ENCODE assay signal across 18 mouse cellular contexts in the genomic region with DNA sequence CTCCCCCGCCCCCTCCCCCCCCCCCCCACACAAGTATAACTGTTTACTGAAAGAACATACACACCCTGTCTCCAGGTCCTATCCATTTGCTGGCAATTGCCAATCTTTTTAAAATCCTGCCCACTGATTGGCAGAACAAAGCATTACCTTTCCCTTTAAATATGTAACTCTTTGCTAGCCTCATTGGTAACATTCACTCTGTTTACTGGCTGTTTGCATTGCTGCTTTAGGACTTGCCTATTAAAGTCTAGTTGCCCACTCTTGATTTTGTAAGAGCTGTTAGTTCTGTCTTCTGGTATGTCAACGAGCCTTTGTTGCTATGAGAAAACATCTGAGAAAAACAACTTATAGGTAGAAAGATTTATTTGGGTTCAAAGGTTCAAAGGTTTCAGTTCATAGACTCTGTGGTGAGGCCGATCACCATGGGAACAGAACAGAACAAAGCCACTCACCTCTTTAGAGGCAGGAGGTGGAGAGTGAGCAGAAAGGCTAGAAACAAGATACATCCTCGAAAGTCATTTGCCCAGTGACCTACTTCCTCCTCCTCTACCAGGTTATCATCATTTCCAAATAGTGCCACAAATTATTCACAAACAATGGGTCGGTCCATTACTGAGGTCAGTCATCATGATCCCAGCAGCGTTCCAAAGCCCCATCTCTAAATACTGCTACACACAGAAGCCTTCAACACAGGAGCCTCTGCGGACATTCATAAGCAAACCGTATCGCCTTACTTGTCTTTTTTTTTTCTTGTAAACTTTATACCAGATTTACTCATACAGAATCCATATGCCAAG. TPM values are rescaled to one million over a fixed set of nuclear protein-coding genes. Genes with fewer than 3 reads are reported as not detected.
DNase-seq lines count a peak whose midpoint lies in the region; ATAC-seq and TF ChIP-seq lines count a peak whose summit lies in the region.
"Had no signal": no experiment of that assay in that cellular context is flagged by ENCODE, and none has a peak within 500 bp of the region (broad histone marks: within the 10 kb centered on the region; RNA-seq: fewer than 3 reads in every experiment).

No protein-coding gene starts in this region.

- WGBS in kidney, embryonic 14.5 days: 32% methylated on average over 8 of the region's 9 CpGs
- 54% methylated on average over 8 of the region's 9 CpGs for WGBS in intestine, embryonic 16.5 days
- 67% methylated on average over 8 of the region's 9 CpGs for WGBS in forebrain, postnatal 0 days

- H3K4me3 ChIP-seq in kidney, embryonic 14.5 days (ENCODE audit: low read length): no peak overlapping the region
- H3K4me3 ChIP-seq in intestine, embryonic 16.5 days (ENCODE audit: low read length): no peak overlapping the region
- no peak overlapping the region for H3K4me3 ChIP-seq in forebrain, postnatal 0 days (ENCODE audit: low read depth, low read length)
- H3K4me3 ChIP-seq: erythroblast, embryonic 14.5 days; heart, embryonic 15.5 days; hindbrain, embryonic 12.5 days had no signal

- no peak for TF ChIP-seq CTCF in forebrain, postnatal 0 days (IDR thresholded peaks at IDR 0.05; ENCODE audit: low read depth)

- no peaks in the 10 kb centered on the region for H3K9me3 ChIP-seq in kidney, embryonic 14.5 days (ENCODE audit: control insufficient read depth, low read length)
- no peaks in the 10 kb centered on the region for H3K9me3 ChIP-seq in intestine, embryonic 16.5 days (ENCODE audit: control insufficient read depth, low read length)
- no peaks in the 10 kb centered on the region for H3K9me3 ChIP-seq in forebrain, postnatal 0 days (ENCODE audit: low read length)
- H3K9me3 ChIP-seq: heart, embryonic 15.5 days; hindbrain, embryonic 12.5 days had no signal

- no peak overlapping the region for H3K27ac ChIP-seq in kidney, embryonic 14.5 days (ENCODE audit: low read depth, low read length)
- no peak overlapping the region for H3K27ac ChIP-seq in intestine, embryonic 16.5 days (ENCODE audit: low read length)
- H3K27ac ChIP-seq in forebrain, postnatal 0 days (ENCODE audit: low read depth, low read length): no peak overlapping the region
- H3K27ac ChIP-seq: heart, embryonic 15.5 days; hindbrain, embryonic 12.5 days; liver, embryonic 14.5 days; macrophage had no signal

- no peak for DNase-seq in kidney, postnatal 25 days
- peak; percentile 46 for DNase-seq in thymus, postnatal 0 days (ENCODE audit: low spot score)
- DNase-seq in thymus, postnatal 4 days: no peak
- peak; percentile 43 for DNase-seq in yolk sac, embryonic 10.5 days (ENCODE audit: low spot score)
- DNase-seq in right cerebral cortex, adult 2 months (ENCODE audit: low spot score in 2 of 2): no peak
- no peak for DNase-seq in forebrain, postnatal 0 days
- DNase-seq: cerebellum, adult 18-20 months; gastrocnemius, postnatal 36 days; kidney, adult 8-10 months; right cerebral cortex, postnatal 25 days; thymus, postnatal 36 days had no signal

- H3K27me3 ChIP-seq in kidney, embryonic 14.5 days (ENCODE audit: control insufficient read depth, insufficient read depth, low read length): peaks cover 12% of the 10 kb centered on the region; the same call in 1 of the 2 replicates
- H3K27me3 ChIP-seq in intestine, embryonic 16.5 days (replicated peaks; ENCODE audit: control insufficient read depth, insufficient read depth, low read length): no peaks in the 10 kb centered on the region
- peaks cover 36% of the 10 kb centered on the region for H3K27me3 ChIP-seq in forebrain, postnatal 0 days (ENCODE audit: insufficient read depth, low read length)

- no peak overlapping the region for H3K4me2 ChIP-seq in kidney, embryonic 14.5 days (replicated peaks; ENCODE audit: low read depth, low read length)
- H3K4me2 ChIP-seq in intestine, embryonic 16.5 days (ENCODE audit: low read depth, low read length): no peak overlapping the region
- H3K4me2 ChIP-seq in forebrain, postnatal 0 days (ENCODE audit: low read depth): no peak overlapping the region
- H3K4me2 ChIP-seq: heart, embryonic 15.5 days; hindbrain, embryonic 12.5 days had no signal

- 0 out of 2 replicates have a peak, but pooled peaks have one; percentile 36 for ATAC-seq in kidney, embryonic 14.5 days (ENCODE audit: low FRiP score, low TSS enrichment)
- peak; percentile 32; the same call in 1 of the 2 replicates for ATAC-seq in intestine, embryonic 16.5 days
- no peak for ATAC-seq in forebrain, postnatal 0 days

- H3K9ac ChIP-seq in kidney, embryonic 14.5 days (ENCODE audit: low read depth, low read length): no peak overlapping the region
- H3K9ac ChIP-seq in intestine, embryonic 16.5 days (ENCODE audit: low read depth, low read length): no peak overlapping the region
- H3K9ac ChIP-seq in forebrain, postnatal 0 days: no peak overlapping the region
- H3K9ac ChIP-seq: heart, embryonic 15.5 days; hindbrain, embryonic 12.5 days; liver, embryonic 14.5 days had no signal

- peaks cover 13% of the 10 kb centered on the region; the same call in 1 of the 2 replicates for H3K4me1 ChIP-seq in kidney, embryonic 14.5 days (ENCODE audit: control insufficient read depth, insufficient read depth, low read length)
- no peaks in the 10 kb centered on the region for H3K4me1 ChIP-seq in intestine, embryonic 16.5 days (ENCODE audit: control insufficient read depth, insufficient read depth, low read length)
- peaks cover 4% of the 10 kb centered on the region; the same call in 1 of the 2 replicates for H3K4me1 ChIP-seq in forebrain, postnatal 0 days (ENCODE audit: insufficient read depth)

- H3K36me3 ChIP-seq in kidney, embryonic 14.5 days (ENCODE audit: control insufficient read depth, insufficient read depth, low read length): no peaks in the 10 kb centered on the region
- H3K36me3 ChIP-seq in intestine, embryonic 16.5 days (ENCODE audit: control insufficient read depth, insufficient read depth, low read length): no peaks in the 10 kb centered on the region
- H3K36me3 ChIP-seq in forebrain, postnatal 0 days (ENCODE audit: insufficient read depth): no peaks in the 10 kb centered on the region
- H3K36me3 ChIP-seq: heart, embryonic 15.5 days; hindbrain, embryonic 12.5 days had no signal

RNA-seq across cellular contexts. Expression of gene Cpm, which starts 3.6 kb away (rescaled TPM):
- polyA plus RNA-seq in kidney, embryonic 14.5 days (2014; fragmentation: Nextera tagmentation; extraction: Ambion mirVana): 21.8 and 28.9 TPM in 2 replicates
- polyA plus RNA-seq in thymus, postnatal 0 days (2015; fragmentation: Nextera tagmentation; extraction: Ambion mirVana): 3.0 and 3.5 TPM in 2 replicates
- polyA plus RNA-seq in intestine, embryonic 16.5 days (2015; fragmentation: Nextera tagmentation; extraction: Ambion mirVana): 47.7 and 51.8 TPM in 2 replicates
- 3.0 and 3.4 TPM in 2 replicates for total RNA-seq in forebrain, postnatal 0 days (2014; rRNA removed)
- polyA plus RNA-seq in forebrain, postnatal 0 days (2015; fragmentation: Nextera tagmentation; extraction: Ambion mirVana): 4.4 and 7.5 TPM in 2 replicates
- polyA plus RNA-seq: erythroblast, embryonic 14.5 days had no signal

Comparison
In these comparisons a context has a peak if more than half of its experiments do, and no peak if none do; other contexts are left out.
1. DNase-seq: peak in thymus, postnatal 0 days (single experiment) and yolk sac, embryonic 10.5 days (single experiment); none in kidney, postnatal 25 days (0 of 2), thymus, postnatal 4 days (single experiment), right cerebral cortex, adult 2 months (0 of 2) and forebrain, postnatal 0 days (single experiment).